Mouse (Mus musculus) adrenal gland, adult 18-20 months (tissue): ENCODE data around the gene Lrrc26. TPM values are rescaled to one million over a fixed set of nuclear protein-coding genes. Genes with fewer than 3 reads are reported as not detected.
"Not testable (repeated sequence)": the region's sequence is repeated elsewhere in the genome, so short reads cannot be mapped to it uniquely, and the experiment has no call there.

Source experiments
- DNase-seq, 2 experiments: peaks; one replicate each; pipeline ENCODE4 v3.0.0; 2021 to 2022; ENCODE audit warnings: low spot score in 2 of 2
- long read RNA-seq, 2 experiments: library from polyadenylated mRNA; stranded (forward); transcript quantifications; one replicate each; pipeline ENCODE4 v2.0.0; 2021
- total RNA-seq, 2 experiments: library from RNA; stranded (reverse); gene quantifications; 1 replicate in 1 of 2; 2 replicates in 1 of 2; pipeline ENCODE4 v1.2.3; 2021

Lrrc26 gene
- total RNA-seq: not detected
- long read RNA-seq, experiment 1: 0 reads
- long read RNA-seq, experiment 2: 0 reads

DNA sequence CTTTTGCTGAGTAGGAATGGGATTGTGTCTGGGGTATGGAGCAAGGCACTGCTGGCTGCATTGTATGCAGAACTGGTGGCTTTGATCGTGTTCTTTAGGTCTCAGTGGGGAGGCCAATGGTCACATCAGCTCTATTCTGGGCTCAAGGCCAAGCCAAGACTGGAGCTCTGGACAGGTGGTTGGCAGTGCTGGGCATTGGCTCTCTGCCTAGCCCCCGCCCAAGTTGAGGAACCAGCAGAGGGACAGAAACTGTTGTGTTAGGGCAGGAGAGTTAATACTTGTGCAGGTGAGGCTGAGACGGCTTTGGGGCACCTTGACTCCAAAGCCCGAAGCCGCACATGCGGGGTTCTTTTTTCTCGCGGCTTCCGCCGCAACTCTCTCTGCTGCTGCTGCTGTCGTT, at the start of gene Lrrc26:
TSS of gene Lrrc26 (plus strand) at position 265 of the 400 bp plus-strand sequence.
- no peak for DNase-seq

DNA sequence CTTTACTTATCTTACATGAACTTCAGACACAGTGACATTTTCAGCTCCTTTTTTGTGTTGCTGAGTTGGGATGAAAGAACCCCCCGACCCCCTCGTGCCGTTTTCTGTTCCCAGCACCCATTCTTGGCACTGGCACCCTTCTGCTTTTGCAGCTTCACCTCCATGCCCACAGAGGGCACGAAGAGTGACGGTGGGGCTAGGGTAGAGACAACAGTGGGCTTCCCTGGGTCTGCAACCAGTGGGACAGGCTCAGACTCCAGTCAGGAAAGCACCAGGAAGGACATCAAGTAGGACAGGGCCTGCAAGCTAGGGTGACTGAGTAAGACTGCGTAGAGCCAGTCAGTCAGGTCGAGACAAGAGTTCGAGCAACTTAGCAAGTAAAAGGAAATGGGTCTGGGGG, 49.4 kb upstream of the Lrrc26 start:
- DNase-seq: no peak

DNA sequence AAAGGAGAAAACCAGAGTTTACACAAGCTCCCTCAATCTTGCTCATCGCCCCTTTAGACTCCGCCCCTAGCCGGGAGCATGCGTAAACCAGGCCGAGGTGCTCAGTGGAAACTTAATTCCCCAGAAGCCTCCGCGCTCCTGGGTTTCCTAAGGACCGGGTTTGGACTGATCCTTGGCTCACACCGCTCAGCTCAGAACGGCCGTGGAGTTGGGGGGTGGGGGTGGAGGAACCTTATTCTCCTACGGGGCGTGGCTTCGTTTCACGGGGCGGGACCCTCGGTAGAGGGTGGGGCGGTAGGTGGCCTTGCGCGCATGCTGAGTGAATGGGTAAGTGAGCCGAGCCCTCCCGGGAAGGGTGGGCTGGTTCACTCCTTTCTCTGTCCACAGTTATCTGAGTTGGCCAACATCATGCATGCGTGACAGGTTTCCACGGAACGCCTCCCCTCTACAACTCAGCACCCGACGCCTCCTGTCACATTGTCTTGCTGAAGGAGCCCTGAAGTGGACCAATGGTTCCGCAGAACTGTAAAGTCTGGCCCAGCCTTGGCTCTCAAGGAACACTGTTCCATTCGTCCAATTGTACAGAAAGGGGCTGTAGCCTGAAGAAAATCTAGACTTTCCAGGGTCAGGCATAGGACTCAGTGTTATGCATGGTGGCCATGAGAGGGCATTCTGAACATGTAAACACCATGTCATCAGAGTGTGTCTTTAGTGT, 48.8 kb upstream of the Lrrc26 start:
- peak; percentile 61 to 62 for DNase-seq

DNA sequence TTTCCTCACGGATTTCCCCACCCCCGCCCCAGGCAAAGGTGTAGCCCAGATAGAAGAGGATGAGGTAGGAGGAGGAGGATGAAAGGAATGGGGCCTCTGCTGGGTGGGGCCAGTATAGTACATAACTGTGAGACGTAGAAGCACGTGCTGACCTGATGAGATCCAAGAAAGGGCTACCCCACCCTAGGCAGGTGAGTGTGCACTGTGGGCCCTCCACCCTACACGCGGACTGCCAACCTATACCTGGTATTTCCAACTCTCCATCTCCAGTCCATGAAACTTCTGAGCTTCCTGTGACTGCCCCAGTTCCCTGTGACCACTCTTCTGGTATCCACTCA, 48.3 kb upstream of the Lrrc26 start:
- no peak for DNase-seq

DNA sequence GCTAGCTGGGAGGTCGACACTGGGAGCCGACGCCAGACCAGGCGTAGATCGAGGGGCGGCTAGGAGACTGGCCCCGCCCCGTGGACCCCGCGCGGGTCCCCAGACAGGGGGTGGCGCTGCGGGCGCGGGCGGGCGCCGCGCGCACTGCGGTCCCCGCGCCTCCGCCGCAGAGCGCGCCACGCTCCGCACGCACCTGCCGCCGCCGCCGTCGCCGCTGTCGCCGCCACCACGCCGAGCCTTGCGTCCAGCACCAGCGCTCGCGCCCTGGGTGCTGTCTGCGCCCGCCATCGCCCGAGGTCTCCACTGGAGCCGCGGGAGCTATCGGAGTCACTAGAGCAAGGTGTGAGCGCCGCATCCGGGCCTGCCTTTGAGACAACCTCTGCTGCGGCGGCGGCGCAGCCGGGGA, 47.6 kb upstream of the Lrrc26 start, which contains the start of the genes Rnf208 and Cysrt1:
TSS of gene Rnf208 (plus strand) at position 155 of the 406 bp plus-strand sequence.
TSS of gene Cysrt1 (minus strand) at position 352 of the 406 bp plus-strand sequence.
- no peak for DNase-seq

DNA sequence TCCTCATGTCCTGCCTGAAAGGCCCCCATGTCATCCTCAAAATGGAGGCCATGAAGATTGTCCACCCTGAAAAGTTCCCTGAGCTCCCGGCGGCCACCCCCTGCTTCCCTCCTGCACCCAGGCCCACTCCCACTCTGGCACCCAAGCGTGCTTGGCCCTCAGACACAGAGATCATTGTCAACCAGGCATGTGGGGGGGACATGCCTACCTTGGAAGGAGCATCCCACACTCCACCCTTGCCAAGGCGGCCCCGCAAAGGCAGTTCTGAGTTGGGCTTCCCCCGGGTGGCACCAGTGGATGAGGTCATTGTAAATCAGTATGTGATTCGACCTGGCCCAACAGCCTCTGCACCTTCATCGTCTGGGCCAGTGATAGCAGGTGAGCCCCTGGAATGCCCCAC, 46.4 kb upstream of the Lrrc26 start:
- no peak for DNase-seq

DNA sequence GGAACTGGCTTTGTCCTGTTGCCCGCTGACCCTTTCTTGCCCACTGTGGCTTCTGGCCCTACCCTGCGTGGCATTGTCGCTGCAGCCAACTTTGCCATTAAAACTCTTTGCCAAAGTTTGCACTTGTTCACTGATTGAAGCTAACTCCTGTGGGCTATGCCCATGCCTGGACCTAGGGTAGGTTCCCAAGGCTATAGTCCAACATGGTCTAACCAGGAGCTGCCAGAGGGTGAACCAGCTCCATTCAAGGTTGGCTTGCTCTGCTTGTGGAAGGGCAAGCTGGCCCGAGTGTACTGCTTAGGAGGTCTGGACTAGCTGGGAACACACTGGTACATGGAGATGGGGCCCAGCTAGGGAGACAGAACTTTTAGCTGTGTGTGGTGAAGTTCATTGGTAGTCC, 45.6 kb upstream of the Lrrc26 start:
- no peak for DNase-seq

DNA sequence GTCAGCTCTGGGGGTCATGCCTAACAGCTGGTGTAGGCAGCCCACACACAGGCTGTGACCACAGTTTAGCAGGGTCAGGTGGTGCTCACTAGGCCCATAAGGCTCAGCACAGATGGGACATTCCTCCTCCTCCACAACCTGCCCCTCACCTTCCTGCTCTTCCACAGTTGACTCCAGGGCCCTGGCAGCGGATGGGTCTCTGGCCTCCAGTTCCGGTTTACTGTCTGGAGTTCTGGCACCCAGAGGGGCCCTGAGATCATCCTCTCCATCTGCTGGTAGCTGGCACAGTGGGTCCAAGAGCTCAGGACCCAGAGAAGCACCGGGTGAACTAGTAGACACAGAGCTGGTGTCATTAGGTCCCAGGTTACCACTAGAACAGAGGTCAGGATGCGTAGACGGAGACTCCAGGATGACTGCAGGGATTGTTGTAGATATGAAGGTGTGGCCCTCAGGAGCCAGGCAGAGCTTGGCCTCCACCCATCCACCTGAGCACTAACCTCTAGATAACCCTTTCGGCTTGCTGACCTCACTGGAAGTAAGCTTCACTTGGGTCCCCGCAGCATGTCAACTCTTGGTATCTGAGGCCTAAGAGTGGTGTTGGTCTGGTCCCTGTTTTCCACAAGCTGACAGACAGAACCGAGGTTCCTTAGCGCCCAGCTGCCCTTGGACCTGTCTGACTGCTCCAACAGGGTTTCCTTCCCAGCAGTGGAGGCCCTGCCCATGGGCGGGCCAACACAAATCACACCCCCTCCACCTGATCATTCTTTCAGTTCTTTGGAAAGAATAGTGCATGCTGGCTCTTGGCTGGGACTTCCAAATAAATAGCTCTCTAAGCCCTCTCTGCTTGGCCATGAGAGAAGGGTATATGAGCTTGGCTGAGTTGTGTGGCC, 43.3 kb upstream of the Lrrc26 start, which contains the start of gene AL732309.1:
TSS of gene AL732309.1 (minus strand) at position 681 of the 890 bp plus-strand sequence.
- DNase-seq: no peak

DNA sequence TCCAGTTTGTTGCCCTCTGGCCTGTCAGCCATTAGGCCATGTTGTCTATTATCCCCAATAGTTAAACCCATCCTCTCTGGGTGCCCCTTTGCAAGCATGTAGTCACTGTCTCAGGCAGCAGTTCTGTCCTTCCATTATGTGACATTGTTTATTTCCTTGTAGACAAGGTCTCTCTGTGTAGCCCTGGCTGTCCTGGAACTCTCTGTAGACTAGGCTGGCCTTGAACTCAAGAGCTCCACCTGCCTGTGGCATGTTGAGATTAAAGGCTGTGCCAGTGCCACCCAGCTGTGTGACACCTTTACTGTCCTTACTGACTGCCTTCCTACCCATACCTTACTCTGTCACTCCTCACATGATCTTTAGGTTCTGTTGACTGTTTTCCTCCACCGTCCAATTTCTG, 37.4 kb upstream of the Lrrc26 start:
- no peak for DNase-seq

DNA sequence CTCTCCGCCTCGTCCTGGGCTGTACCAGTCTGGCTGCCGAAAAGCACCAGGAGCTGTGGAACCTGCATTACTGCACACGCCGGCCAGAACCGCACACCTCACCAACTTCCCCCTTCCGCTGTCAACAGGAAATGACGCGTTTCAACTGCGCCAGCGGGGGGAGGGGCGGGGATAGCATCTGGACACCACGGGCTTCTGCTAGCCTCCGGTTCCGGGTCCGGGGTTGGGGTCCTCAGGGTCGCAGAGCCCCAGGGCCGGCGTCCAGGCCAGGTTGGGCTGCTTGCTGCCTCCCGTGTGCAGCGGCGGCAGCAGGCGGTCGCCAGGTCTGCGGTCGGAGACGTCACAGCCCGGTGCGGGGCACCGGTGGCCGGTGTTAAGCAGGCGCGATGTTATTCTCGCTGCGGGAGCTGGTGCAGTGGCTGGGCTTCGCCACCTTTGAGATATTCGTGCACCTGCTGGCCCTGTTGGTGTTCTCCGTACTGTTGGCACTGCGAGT, 34.4 kb upstream of the Lrrc26 start, which contains the start of gene Tmem203:
TSS of gene Tmem203 (plus strand) at position 156 of the 496 bp plus-strand sequence.
- DNase-seq: peak; percentile 89 to 90

DNA sequence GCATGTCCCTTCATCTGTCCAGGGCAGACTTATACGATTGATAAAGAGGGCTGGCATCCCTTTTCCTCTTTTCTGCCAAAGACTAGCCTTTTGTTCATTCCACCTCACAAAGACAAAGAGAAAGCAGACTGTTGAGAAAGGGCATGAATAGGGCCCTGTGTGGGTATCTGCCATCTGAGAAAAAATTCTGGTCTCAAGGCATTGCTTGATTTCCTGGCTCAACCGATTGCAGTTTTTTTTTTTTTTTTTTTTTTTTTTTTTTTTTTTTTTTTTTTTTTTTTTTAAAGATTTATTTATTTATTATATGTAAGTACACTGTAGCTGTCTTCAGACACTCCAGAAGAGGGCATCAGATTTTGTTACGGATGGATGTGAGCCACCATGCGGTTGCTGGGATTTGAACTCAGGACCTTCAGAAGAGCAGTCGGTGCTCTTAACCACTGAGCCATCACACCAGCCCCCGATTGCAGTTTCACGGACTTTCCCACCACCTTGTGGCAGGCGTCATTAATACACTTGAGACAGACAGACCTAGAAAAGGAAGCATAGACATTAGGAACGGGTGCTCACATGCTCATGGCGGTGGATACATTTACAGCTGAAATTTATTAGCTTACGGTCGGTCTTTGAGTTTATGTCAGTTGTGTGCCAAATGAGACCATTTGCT, 33.1 kb upstream of the Lrrc26 start:
- DNase-seq: not testable (repeated sequence)

DNA sequence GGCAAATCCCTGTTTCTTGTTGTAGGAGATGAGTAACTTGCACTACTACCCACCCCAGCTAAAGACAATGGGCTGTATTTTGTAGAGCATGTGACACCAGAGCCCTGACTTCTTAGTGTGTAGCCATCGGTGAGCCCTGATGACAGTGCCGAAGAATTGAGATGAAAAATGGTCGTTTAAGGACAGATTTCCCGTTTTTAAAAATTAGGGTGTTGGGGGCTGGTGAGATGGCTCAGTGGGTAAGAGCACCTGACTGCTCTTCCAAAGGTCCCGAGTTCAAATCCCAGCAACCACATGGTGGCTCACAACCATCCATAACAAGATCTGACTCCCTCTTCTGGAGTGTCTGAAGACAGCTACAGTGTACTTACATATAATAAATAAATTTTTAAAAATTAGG, 32.5 kb upstream of the Lrrc26 start:
- not testable (repeated sequence) for DNase-seq

DNA sequence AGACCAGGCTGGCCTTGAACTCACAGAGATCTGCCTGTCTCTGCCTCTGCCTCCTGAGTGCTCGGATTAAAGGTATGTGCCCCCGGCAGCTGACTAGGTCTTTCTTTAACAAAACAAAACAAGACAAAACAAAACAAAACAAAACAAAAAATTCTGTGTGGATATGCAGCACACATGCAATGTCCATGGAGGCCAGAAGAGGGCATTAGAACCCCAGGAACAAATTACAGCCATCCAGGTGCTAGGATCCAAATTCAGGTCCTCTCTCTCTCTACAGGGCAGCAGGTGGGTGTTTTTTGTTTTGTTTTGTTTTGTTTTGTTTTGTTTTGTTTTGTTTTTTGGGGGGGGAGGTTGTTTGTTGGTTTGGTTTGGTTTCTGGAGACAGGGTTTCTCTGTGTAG, 30.8 kb upstream of the Lrrc26 start:
- no peak for DNase-seq

DNA sequence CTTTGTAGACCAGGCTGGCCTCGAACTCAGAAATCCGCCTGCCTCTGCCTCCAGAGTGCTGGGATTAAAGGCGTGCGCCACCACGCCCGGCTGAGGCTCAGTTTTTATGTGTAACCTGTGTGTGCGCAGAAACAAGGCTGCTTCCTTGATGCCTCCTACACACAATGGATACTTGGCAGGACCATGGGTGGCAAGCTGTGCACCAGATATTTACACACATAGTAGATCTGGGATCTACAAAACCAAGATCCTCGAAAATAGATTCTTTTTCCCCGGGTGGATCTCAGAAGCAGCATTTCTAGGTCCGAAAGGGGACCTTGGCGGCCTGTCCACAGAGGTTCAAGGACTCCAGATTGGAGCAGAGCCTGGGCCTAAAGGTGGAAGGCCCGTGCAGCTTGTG, 27.8 kb upstream of the Lrrc26 start:
- DNase-seq: no peak

DNA sequence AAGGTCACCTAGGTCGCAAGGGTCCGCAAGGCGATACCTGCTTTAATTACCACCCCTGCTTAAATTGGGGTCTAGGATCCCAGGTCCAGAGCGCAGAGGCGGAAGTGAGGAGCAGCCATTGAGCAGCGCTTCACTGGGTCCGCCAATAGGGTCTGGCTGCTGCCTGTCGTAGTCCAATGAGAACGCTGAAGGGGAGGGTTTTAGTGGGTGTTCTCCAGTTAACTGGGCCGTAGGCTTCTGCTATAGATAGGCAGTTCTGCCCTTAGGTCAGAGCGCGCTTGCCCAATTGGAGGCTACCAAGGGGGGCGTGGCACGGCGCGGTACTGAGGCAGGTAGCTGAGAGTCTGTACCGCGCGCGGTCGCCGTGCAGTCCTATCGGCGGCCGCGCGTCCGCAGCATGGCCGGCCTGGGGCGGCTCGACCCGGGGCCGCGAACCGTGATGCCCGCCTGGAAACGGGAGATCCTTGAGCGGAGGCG, 27.4 kb upstream of the Lrrc26 start, which contains the start of gene Tprn:
TSS of gene Tprn (plus strand) at position 328 of the 477 bp plus-strand sequence.
- peak; percentile 83 to 88 for DNase-seq

DNA sequence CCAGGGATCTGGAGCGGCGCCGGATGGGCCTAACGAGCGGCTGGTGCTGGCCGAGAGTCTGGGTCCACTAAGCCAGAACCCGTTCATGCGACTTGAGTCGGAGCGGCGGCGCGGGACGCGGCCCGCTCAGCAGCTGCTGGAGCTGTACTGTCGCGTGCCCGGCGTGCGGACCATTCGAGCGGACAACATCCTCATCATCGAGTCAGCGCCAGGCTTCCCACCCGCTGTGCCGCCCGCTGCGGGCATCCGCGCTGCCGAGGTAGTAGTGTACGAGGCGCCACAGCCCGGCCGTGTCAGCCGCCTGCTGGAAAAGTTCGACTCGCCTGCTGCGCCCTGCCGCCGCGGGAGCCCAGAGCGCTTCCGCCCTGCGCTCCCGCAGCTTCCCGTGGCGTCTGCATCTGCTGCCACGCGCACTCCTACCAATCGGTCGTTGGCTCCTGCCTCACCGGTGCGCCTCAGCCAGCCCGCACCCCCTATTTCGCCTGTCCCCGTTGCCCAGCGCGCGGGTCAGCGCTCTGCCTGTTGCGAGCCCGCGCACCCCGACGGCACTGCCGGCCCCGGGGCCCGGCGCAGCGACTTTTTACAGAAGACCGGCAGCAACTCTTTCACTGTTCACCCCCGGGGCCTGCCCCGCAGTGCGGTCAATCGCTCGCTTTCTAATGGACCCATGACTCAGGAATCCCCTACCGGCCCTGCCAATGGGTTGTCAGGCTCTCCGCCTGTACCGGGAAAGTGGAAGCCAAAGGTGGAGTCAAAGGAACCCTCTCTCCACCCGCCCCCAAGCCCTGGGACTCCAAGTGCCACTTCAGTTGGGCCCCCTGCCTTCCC, 26.7 kb upstream of the Lrrc26 start:
- peak; percentile 31 to 43 for DNase-seq

DNA sequence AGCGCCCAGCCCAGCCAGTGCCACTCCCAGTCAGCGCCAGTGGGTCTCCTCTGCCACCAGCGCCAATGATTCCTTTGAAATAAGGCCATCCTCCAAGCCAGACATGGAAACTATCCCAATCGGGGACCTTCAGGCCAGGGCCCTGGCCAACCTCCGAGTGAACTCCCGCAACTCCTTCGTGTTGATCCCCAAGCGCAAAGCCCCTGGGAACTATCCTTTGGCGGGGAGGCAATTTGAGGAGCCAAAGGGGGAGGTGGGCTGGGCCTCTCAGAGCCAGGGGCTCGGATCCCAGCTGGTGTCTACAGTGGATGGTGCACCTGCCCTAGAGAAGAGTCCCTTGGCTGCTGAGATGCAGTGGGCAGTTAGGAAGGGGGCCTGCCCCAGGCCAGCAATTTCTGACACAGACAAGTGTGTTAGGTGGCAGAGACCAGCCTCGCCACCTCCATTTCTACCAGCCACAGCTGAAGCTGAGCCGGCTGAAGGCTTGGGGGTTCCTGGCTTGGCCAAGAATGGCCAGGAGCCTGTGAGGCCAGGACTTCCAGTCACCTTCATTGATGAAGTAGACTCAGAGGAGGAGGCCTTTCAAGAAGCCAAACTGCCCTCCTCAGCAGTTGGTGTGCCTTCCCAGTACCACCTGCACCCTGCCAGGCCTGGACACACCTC, 26.0 kb upstream of the Lrrc26 start:
- DNase-seq: no peak

DNA sequence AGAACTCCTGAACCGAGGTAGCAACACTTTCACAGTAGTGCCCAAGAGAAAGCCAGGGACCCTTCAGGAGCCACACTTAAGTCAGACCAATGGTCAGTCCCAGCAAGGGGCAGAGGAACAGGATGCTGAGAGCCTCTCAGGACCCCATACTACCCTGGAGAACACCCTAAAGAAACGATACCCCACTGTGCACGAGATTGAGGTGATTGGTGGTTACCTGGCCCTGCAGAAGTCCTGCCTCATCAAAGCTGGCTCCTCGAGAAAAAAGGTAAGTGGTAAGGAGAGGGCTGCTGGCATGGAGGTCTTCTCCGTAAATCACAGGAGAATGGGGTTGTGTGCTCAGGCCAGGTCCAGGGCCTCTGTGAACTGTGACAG, 25.4 kb upstream of the Lrrc26 start:
- DNase-seq: no peak

DNA sequence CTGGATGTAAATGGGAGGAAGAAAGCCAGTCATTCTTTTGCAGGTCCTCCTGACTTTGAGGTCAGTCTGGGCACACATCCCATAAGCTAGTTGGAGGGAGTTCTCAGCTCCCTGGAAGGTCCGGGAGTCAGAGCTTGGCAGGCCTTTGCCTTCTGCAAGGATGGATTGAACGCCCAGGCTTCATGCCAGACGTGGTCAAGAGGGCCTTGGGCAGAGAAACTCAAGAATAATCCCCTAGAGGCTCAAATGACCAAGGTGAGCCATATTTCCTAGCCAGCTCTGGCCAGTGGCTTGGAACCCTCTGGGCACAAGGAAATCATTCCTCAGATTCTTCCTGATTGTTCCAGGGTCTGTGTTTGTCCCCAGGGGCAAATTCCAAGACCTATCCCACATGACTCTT, 24.9 kb upstream of the Lrrc26 start:
- no peak for DNase-seq
